Mouse (Mus musculus) testis, adult 10 weeks (tissue): ENCODE measurements around the gene 9230112D13Rik. TPM values are rescaled to one million over a fixed set of nuclear protein-coding genes. Genes with fewer than 3 reads are reported as not detected.

Experiments used
- polyA plus RNA-seq: library from polyadenylated mRNA; stranded (reverse); fragments of 350-450 nt; fragmentation: Illumina TruSeq; extraction: RNeasy Lipid Tissue Mini Kit (QIAGEN cat#74804); gene quantifications from one replicate; pipeline ENCODE4 v1.2.3, GENCODE M21; 2014; ENCODE audit warnings: low read depth, low replicate concordance

9230112D13Rik gene
- not detected for polyA plus RNA-seq

DNA sequence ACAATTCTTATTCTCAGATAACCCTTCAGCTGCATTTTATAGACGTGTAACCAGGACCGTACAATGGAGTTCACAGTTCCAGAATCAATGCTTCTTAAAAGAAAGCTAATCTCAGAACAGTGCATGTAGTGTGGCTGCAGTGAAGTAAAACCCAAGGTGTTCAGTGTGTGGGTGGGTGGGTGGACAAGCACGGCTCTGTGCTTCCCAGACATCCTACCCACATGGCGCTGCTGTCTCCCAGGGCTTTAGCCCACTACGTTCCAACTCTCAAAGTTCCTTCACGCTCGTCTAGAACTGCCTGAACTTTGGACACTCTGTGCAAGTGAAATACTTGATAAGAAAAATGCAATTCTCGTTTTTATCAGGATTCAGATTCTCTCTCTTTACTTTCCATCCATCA, at the start of gene 9230112D13Rik:
Gene 9230112D13Rik, minus strand, starts transcription at position 101 of the 400 bp plus-strand sequence.

DNA sequence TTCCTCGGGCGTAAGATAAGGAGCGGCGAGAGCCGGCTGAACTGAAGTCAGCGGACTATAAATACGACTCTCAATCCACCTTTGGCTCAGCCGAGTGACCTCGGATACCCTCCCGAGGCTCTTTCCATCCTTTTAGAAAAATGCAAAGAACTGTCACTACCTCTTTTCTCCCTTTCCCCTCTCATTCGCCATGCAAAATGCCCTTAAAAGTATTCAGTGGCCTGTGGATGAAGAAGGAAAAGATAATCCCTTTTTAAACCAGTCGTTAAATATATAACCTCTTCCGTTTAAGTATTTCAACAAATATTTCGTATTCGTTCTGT, 19.3 kb downstream of the 9230112D13Rik start, which contains the start of gene Bmpr1a:
Gene Bmpr1a, minus strand, starts transcription at position 17 of the 323 bp plus-strand sequence.

Other genes starting within 250 kb of the 9230112D13Rik start
- 9.5 TPM for gene Shld2, start 212.3 kb downstream of the 9230112D13Rik start, polyA plus RNA-seq
- gene Glud1, start 212.1 kb downstream of the 9230112D13Rik start, polyA plus RNA-seq = 21.9 TPM
- gene Fam25c, start 167.4 kb downstream of the 9230112D13Rik start, polyA plus RNA-seq = not detected
- not detected for gene Sncg, start 148.0 kb downstream of the 9230112D13Rik start, polyA plus RNA-seq
- 0.41 TPM for gene Mmrn2, start 147.3 kb downstream of the 9230112D13Rik start, polyA plus RNA-seq
- 34.0 TPM for gene Bmpr1a, start 19.5 kb downstream of the 9230112D13Rik start, polyA plus RNA-seq
- 0.50 TPM for gene Ldb3, start 65.9 kb upstream of the 9230112D13Rik start, polyA plus RNA-seq
- not detected for gene Opn4, start 77.3 kb upstream of the 9230112D13Rik start, polyA plus RNA-seq
- gene Wapl, start 151.1 kb upstream of the 9230112D13Rik start, polyA plus RNA-seq = 266 TPM